Mouse (Mus musculus) liver (tissue): ENCODE measurements around the gene Gga2.
A peak's percentile ranks its signal among the peaks of the same experiment; 100 is the strongest.

ENCODE experiments used
- DNase-seq: peaks from one replicate; pipeline ENCODE4 v3.0.0-alpha.2; 2020; ENCODE audit warnings: mixed read lengths

The Gga2 gene

GRCm38 (mm10) chr7:121995961-121996360, 25.1 kb downstream of the Gga2 start:
- DNase-seq: no peak

DNA sequence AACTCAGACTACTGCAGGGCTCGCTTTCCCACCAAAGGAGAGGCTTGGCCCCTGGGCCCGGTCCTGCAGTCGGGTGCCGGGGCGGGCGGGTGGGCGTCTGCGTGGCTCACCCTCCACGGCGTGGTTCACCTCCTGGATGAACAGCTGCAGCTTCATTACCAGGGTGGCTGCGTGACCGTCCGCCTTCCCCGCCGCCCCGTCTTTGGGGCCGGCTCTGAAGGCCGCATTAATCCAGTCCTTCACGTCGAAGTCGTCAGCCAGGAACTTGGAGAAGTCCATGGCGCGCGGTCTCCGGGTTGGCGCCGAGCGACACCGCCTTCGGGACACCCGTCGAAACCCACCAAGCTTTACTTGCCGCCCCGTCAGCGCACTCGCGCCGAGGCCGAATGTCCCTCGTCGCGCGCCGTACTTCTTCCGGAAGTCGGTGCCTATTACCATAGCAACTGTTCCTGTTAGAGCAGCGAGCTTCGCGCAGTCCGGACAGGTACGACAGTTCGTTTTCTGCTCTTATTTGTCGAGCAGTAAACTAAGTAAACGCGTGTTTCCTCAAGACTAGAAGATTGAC, 39.6 kb downstream of the Gga2 start, which contains the start of gene Cog7:
Cog7 (minus strand) TSS at position 405 of the 565 bp plus-strand sequence.
- DNase-seq: peak; percentile 90

GRCm38 (mm10) chr7:121975031-121975430, 46.0 kb downstream of the Gga2 start:
- DNase-seq: peak; percentile 67

GRCm38 (mm10) chr7:121971698-121972097, 49.3 kb downstream of the Gga2 start:
- no peak for DNase-seq

GRCm38 (mm10) chr7:121970250-121970649, 50.8 kb downstream of the Gga2 start:
- DNase-seq: no peak

GRCm38 (mm10) chr7:121968816-121969215, 52.2 kb downstream of the Gga2 start:
- DNase-seq: no peak

- DNase-seq: peak; percentile 25
Measured at GRCm38 (mm10) chr7:121968242-121968641, 52.8 kb downstream of the Gga2 start.

- no peak for DNase-seq
Measured at GRCm38 (mm10) chr7:121966169-121966568, 54.9 kb downstream of the Gga2 start.

- no peak for DNase-seq
Measured at GRCm38 (mm10) chr7:121963883-121964398, 57.1 kb downstream of the Gga2 start.

DNA sequence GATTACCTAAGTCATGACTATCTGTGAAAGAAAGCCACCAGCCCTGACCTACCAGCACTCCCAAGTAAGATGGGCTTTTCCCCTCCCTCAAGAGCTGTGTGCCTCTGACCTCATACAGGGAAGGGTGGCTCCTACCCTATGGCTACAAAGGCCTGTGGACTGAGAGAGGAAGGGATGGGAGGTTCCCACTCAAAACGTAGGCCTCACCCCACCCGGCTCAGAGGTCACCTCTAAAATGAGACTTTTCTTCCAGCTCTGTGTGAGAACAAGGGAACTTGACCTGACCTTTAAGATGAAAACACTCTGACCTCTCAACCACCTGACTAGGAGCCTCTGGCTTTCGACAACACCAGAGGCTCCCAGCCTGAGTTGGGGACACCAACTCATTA, 58.5 kb downstream of the Gga2 start:
- DNase-seq: no peak

GRCm38 (mm10) chr7:121961913-121962570, 59.0 kb downstream of the Gga2 start:
- no peak for DNase-seq

DNA sequence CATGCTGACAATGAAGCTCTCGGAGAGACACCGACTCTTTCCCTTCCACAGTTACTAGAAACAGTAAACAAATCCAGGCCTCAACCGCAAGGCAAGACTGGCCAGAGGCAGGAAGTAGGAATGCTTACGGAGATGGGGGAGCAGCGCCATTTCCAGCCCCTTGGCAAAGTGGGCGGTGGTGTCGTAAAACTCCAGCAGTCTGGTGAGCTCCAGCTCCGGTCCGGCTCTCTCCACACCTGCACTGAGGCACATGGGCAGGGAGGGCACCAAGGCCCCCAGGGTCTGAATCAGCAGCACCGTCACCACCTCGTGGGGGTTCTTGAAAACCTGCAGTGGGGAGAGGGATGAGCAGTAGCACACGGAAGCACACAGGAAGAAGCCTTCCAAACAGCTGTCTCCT, 65.2 kb downstream of the Gga2 start:
- DNase-seq: no peak

- DNase-seq: no peak
Measured at GRCm38 (mm10) chr7:121954891-121955669, 65.9 kb downstream of the Gga2 start.

DNA sequence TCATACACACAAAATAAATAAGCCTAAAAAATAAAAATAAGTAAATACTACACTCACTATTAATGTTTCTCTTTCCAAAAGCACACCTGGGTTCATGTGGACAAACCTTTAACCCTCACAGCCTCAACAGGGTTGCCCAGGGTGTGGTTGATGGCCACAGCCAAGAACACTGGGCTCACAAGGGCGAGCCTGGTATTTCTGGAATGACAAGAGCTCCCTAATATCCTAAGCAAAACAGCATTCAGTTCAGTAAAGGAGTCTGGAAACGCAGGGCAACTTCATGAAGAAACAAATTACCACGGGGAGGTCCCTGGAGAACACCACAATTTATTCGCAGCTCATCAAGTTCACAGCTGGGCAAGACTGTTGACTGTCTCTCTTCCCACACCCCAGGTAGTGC, 73.5 kb downstream of the Gga2 start:
- DNase-seq: no peak

DNA sequence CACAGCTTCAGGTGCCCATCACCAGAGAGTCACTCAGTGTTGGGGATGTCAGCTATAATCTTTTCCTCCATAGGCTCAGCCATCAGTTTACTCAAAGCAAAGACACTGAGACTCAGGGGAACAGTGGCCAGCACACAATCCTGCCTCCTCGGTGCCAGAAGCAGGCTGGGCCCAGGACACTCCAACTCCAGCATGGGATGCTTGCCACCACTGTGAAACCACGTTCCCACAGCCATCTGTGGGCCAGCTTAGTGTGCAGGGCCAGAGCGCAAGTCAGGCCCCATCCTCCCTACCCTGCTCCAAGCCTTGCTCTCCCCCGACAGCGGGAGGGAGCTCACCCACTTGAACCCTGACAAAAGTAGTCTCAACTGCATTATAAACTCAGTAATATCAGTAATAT, 74.8 kb downstream of the Gga2 start:
- no peak for DNase-seq

DNA sequence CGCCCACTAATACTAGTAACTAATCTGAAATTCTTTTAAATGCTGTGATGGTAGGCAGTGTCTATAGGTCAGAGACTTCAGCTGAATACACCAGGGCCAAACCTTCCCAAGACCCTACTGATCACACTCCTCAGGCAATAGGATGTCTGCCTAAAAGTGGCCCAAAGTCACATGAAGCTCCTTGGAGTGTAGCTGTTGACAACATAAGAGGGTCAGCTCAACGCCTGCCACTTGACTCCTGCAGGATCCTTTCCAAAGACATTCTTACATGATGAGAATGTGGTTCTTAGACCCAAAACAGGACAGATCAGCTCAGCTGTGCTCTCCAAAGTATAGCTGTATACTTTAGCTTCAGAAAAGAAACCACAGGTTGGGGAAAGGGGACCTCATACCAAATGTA, 78.7 kb downstream of the Gga2 start:
- DNase-seq: no peak

- no peak for DNase-seq
Measured at GRCm38 (mm10) chr7:121941640-121942039, 79.4 kb downstream of the Gga2 start.

GRCm38 (mm10) chr7:121941016-121941415, 80.0 kb downstream of the Gga2 start:
- DNase-seq: no peak

DNA sequence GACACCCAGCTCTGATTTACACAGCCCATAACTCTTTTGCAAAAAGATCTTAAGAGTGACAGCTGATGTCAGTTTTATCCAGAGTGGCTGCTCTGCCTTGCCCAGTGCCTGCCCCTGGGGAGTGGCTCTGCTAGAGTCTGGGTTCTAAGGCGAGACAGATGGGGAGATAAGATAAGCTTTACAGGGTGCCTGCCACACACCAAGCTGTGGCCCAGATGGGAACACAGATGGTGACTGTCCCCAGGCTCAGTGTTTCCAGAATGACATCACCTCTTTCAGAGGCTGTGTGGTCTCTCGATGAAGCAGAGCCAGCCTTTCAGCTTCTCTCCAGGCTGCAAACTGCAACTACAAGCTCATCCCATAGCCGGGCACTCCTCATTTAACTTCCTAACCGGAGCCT, 81.3 kb downstream of the Gga2 start:
- DNase-seq: peak; percentile 21

DNA sequence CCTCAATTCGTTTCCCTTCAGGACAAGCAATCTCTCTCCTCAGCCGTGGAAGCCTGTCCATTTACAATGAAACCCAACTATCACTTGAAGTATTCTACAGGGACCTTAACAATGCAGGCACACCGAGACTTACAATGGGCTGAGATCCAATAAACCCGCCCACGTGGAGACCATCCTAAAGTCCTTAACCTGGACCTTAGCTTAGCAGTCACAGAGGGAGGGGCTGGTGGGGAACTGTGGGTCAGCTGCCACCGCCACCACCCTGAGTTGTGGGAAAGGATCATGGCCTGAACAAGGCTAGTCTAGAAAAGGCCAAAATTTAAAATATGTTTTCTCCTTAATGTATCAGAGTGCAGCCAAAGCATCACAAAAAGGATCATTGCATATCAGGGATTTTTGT, 81.8 kb downstream of the Gga2 start:
- no peak for DNase-seq

GRCm38 (mm10) chr7:121938124-121938891, 82.7 kb downstream of the Gga2 start:
- DNase-seq: no peak

DNA sequence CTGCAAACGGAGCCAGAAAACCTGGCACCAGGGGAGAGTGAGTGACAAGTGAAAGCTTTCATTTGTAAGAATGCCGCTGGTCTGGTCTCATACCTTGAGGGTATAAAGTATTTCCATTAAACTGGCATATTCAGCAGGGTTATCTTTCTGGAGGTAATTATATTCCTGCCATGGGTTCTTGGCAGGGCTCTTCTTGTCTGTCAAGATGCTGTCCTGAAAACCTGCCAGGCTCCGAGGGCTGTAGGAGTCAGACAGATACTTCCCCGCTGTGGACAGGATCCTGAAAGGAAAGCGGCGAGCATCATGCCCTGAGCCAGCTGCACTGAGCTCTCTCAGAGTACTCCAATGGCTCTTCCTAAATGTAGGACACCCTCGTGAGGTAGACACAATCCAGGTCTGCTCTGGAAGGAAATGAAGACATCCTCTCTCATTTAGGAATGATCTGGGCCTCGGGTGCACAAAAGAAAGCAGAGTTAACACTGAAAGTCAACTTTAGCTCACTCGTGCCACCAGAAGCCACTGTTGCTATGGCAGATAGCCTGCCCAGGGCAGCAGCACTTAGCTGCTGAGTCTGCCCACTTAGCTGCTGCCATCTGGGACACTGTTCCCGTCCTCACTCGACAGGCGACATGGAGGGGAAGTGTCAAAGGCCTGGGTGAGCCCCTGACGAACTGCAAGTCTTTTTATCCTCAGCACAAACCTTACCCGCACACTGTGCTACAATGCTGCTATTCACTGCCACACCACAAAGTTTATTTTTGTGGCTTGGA, 84.0 kb downstream of the Gga2 start:
- DNase-seq: no peak
